Mouse (Mus musculus) T-cell, adult 66 days (primary cell): Measurements from ENCODE around the gene Uba1y. TPM values are rescaled to one million over a fixed set of nuclear protein-coding genes. Genes with fewer than 3 reads are reported as not detected.

Experiments used
- total RNA-seq, 2 experiments: library from RNA; stranded (reverse); gene quantifications; 3 replicates in 1 of 2; 4 replicates in 1 of 2; pipeline ENCODE4 v1.2.4; 2023

Uba1y gene
- not detected for total RNA-seq

DNA sequence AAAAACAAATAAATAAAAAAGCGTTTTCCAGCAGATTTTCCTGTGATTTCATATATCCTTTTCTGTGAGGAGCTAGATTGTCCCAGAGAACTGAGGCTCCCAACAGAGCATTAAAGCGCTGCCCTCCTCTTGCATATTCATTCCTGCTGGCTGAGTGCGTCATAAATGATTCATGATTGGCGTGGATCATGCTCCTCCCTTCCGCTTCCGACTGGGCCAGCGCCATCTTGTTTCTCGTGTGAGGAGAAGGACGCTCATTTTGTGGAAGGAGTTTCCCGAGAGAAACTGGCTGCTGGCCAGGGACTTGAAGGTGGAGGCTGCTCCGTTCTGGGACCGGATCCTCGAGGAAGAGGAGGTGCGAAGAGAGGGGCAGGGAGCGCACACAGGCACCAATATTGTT is at the start of gene Uba1y:
Gene Uba1y, plus strand, starts transcription at position 254 of the 400 bp plus-strand sequence.

DNA sequence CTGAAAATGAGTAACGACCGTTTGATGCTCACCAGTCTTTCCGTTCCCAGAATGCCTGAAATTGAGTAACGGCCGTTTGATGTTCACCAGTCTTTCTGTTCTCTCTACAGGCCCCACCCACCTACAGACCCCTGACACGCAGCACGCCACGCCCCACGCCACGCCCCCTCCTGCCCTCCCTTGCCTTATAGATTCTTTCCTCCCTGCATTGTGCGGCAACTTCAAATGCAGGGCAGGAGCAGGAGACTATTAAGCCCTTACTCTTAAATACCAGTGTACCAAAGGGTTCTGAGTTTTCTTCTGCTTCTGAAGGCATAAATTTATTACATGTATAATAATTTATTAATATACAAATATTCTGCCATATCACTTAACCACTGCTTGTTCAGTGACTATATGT is 21.1 kb upstream of the Uba1y start, which contains the start of gene Zfy1:
Gene Zfy1, minus strand, starts transcription at position 101 of the 400 bp plus-strand sequence.

Other genes with a start within 250 kb of the Uba1y start
- gene Zfy1, start 21.2 kb upstream of the Uba1y start, total RNA-seq, result not detected
- gene Kdm5d, start 79.1 kb downstream of the Uba1y start, total RNA-seq, result 10 to 100 TPM in 1 of 2 experiments, not detected in 1; 52.9 TPM
- 100 to 1,000 TPM in 1 of 2 experiments, not detected in 1; 127 TPM for gene Eif2s3y, start 191.9 kb downstream of the Uba1y start, total RNA-seq